Mouse (Mus musculus): ENCODE results near the gene Optc. TPM values are rescaled to one million over a fixed set of nuclear protein-coding genes. Genes with fewer than 3 reads are reported as not detected.

The Optc gene
- polyA plus RNA-seq (2014; fragmentation: Illumina TruSeq; extraction: RNeasy Lipid Tissue Mini Kit (QIAGEN cat#74804); ENCODE audit: low read depth, low replicate concordance): 0.22 TPM

GRCm38 (mm10) chr1:133907949-133908658 lies at the start of gene Optc:
Gene Optc (minus strand): TSS chr1:133907999.

GRCm38 (mm10) chr1:133921304-133921751 lies 13.5 kb upstream of the Optc start, which contains the start of gene Prelp:
Gene Prelp (minus strand): TSS chr1:133921414.

Other genes with a start within 250 kb of the Optc start
- 11.4 TPM for gene Zbed6, start 247.1 kb downstream of the Optc start, polyA plus RNA-seq (2014; fragmentation: Illumina TruSeq; extraction: RNeasy Lipid Tissue Mini Kit (QIAGEN cat#74804); ENCODE audit: low read depth, low replicate concordance)
- 9.6 TPM for gene Gm38394, start 246.7 kb downstream of the Optc start, polyA plus RNA-seq (2014; fragmentation: Illumina TruSeq; extraction: RNeasy Lipid Tissue Mini Kit (QIAGEN cat#74804); ENCODE audit: low read depth, low replicate concordance)
- gene Lax1, start 217.9 kb downstream of the Optc start, polyA plus RNA-seq (2014; fragmentation: Illumina TruSeq; extraction: RNeasy Lipid Tissue Mini Kit (QIAGEN cat#74804); ENCODE audit: low read depth, low replicate concordance): 0.17 TPM
- 36.6 TPM for gene Atp2b4, start 107.0 kb downstream of the Optc start, polyA plus RNA-seq (2014; fragmentation: Illumina TruSeq; extraction: RNeasy Lipid Tissue Mini Kit (QIAGEN cat#74804); ENCODE audit: low read depth, low replicate concordance)
- gene Prelp, start 13.4 kb upstream of the Optc start, polyA plus RNA-seq (2014; fragmentation: Illumina TruSeq; extraction: RNeasy Lipid Tissue Mini Kit (QIAGEN cat#74804); ENCODE audit: low read depth, low replicate concordance): 1.7 TPM
- gene Fmod, start 129.3 kb upstream of the Optc start, polyA plus RNA-seq (2014; fragmentation: Illumina TruSeq; extraction: RNeasy Lipid Tissue Mini Kit (QIAGEN cat#74804); ENCODE audit: low read depth, low replicate concordance): 1.7 TPM
- gene Btg2, start 171.1 kb upstream of the Optc start, polyA plus RNA-seq (2014; fragmentation: Illumina TruSeq; extraction: RNeasy Lipid Tissue Mini Kit (QIAGEN cat#74804); ENCODE audit: low read depth, low replicate concordance): 1.2 TPM
- gene Chit1, start 203.2 kb upstream of the Optc start, polyA plus RNA-seq (2014; fragmentation: Illumina TruSeq; extraction: RNeasy Lipid Tissue Mini Kit (QIAGEN cat#74804); ENCODE audit: low read depth, low replicate concordance): 0.45 TPM

Measured in testis, adult 10 weeks (tissue).